Mouse (Mus musculus) brain, adult 2 months (tissue): ENCODE measurements around the gene Cachd1.

Source experiments
- DNase-seq: peaks from one replicate; pipeline ENCODE4 v3.0.0; 2011; ENCODE audit warnings: low read depth, low spot score

Cachd1 gene

GRCm38 (mm10) chr4:100922816-100923554 lies 146.5 kb downstream of the Cachd1 start:
- no peak for DNase-seq

- DNase-seq = no peak
Measured at GRCm38 (mm10) chr4:100923598-100923997, 147.1 kb downstream of the Cachd1 start.

- DNase-seq = no peak
Measured at GRCm38 (mm10) chr4:100924276-100924675, 147.8 kb downstream of the Cachd1 start.

- no peak for DNase-seq
Measured at GRCm38 (mm10) chr4:100925153-100925552, 148.7 kb downstream of the Cachd1 start.

- DNase-seq = no peak
Measured at GRCm38 (mm10) chr4:100926608-100927007, 150.1 kb downstream of the Cachd1 start.

GRCm38 (mm10) chr4:100927059-100927458 lies 150.6 kb downstream of the Cachd1 start:
- DNase-seq = no peak

- DNase-seq = no peak
Measured at GRCm38 (mm10) chr4:100943689-100944088, 167.2 kb downstream of the Cachd1 start.

- no peak for DNase-seq
Measured at GRCm38 (mm10) chr4:100944276-100944675, 167.8 kb downstream of the Cachd1 start.

- DNase-seq = peak; percentile 57
Measured at GRCm38 (mm10) chr4:100945171-100945899, 168.9 kb downstream of the Cachd1 start.

- no peak for DNase-seq
Measured at GRCm38 (mm10) chr4:100948494-100949425, 172.3 kb downstream of the Cachd1 start.

- DNase-seq = no peak
Measured at GRCm38 (mm10) chr4:100950316-100950715, 173.8 kb downstream of the Cachd1 start.

- DNase-seq = no peak
Measured at GRCm38 (mm10) chr4:100951876-100952275, 175.4 kb downstream of the Cachd1 start.

- no peak for DNase-seq
Measured at GRCm38 (mm10) chr4:100963341-100963740, 186.9 kb downstream of the Cachd1 start.

GRCm38 (mm10) chr4:100963796-100964195 lies 187.3 kb downstream of the Cachd1 start:
- DNase-seq = no peak

- DNase-seq = peak; percentile 6
Measured at GRCm38 (mm10) chr4:100967703-100968392, 191.4 kb downstream of the Cachd1 start.

GRCm38 (mm10) chr4:100973641-100974454 lies 197.4 kb downstream of the Cachd1 start:
- peak; percentile 77 for DNase-seq

GRCm38 (mm10) chr4:100974455-100975035 lies 198.1 kb downstream of the Cachd1 start:
- DNase-seq = no peak

GRCm38 (mm10) chr4:100977522-100977921 lies 201.0 kb downstream of the Cachd1 start:
- no peak for DNase-seq

GRCm38 (mm10) chr4:100987187-100987586 lies 210.7 kb downstream of the Cachd1 start:
- DNase-seq = no peak

- peak; percentile 61 for DNase-seq
Measured at GRCm38 (mm10) chr4:100988231-100988799, 211.8 kb downstream of the Cachd1 start.
